Mouse (Mus musculus) heart, adult 18-20 months (tissue): ENCODE data around the gene Pwwp2b. TPM values are rescaled to one million over a fixed set of nuclear protein-coding genes. Genes with fewer than 3 reads are reported as not detected.

Source experiments
- DNase-seq, 2 experiments: peaks; one replicate each; pipeline ENCODE4 v3.0.0; 2021 to 2022; ENCODE audit warnings: mixed read lengths in 1 of 2
- long read RNA-seq, 2 experiments: library from polyadenylated mRNA; stranded (forward); transcript quantifications; one replicate each; pipeline ENCODE4 v2.0.0; 2021
- total RNA-seq, 2 experiments: library from RNA; stranded (reverse); gene quantifications; 2 replicates each; pipeline ENCODE4 v1.2.3; 2021

The Pwwp2b gene
- total RNA-seq = 10 to 100 TPM in 1 of 2 experiments, 1 to 10 TPM in 1; 8.8 to 11.3 TPM
- long read RNA-seq, experiment 1, transcript Pwwp2b-202 (3 exons, 2,543 nt) = major isoform, 11 of 22 reads
- long read RNA-seq, experiment 1, transcript Pwwp2b-201 (3 exons, 3,057 nt) = minor isoform, 10 of 22 reads
- long read RNA-seq, experiment 1, partial matches to known transcripts = 1 of 22 reads
- long read RNA-seq, experiment 1, other reads (novel, unspliced or antisense) = 0 of 22 reads
- long read RNA-seq, experiment 2, partial matches to known transcripts = 3 of 5 reads
- long read RNA-seq, experiment 2, other reads (novel, unspliced or antisense) = 0 of 5 reads

DNA sequence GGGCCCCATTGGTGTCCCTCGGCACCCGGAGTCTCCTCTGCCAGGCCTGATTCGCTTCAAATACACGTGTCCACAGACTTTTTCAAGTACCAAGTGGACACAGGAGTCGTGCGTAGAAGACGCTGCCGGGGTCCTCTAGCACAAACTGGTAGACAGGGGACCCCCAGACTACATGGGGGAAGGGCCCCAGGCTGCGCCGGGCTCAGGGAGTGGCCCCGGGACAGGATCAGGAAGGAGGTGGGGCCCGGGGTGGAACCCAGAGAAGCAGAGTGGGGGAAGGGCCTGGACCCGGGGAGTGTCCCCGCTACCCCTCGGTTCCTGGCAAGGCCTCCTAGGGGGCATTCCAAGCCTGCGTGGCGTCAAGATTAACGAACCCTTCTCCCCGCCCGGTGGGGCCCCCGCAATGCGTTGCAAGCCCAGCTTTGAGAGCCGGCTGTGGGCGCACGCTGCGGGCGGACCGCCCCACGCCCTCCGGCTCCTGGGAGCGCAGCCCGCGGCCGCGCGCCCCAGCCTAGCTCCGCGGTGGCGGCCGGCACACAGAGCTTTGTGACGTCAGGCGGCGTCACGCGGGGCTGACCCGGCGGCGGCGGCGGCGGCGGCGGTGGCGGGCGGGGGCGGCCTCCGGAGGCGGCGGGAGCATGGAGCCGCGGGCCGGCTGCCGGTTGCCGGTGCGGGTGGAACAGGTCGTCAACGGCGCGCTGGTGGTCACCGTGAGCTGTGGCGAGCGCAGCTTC, at the start of gene Pwwp2b:
Pwwp2b (plus strand) TSS at position 602 of the 734 bp plus-strand sequence.
- peak; percentile 91 for DNase-seq

DNA sequence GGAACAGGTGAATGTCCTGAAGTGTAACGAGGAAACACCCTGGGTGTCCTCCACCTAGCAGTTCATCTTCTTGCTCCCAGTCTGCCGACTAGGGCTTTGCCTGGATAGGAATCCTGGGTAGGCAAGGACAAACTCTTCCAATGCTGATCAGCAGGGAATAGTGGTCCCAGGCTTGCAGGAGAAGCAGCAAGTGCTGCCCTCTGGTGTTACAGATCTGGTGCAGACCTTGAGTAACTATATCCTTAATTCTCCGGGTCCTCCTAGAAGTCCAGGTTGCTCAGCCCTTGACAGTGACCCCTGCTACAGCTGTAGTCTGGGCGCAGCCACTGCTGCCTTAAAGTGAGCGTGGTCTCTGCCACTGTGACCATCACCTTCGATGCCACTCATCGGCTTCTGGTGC, 48.2 kb upstream of the Pwwp2b start:
- DNase-seq = peak; percentile 54 to 74

DNA sequence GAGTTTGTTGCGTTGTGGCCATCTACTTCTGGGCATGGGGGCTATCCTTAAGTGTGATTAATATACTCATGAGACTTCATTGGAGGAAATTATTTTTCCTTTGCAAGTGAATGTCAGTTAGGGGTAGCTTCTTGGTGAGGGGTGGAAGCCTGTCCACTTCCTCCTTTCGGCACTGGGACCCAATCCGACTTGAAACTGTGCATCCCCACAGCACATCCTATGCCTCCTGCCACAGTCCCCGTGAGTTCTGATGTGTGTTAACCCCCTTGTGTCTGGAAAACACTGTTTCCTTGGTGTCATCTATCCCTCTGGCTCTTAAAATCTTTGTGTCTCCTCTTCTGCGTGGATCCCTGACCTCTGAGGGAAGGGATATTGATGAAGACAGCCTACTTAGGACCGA, 47.1 kb upstream of the Pwwp2b start:
- DNase-seq = no peak

DNA sequence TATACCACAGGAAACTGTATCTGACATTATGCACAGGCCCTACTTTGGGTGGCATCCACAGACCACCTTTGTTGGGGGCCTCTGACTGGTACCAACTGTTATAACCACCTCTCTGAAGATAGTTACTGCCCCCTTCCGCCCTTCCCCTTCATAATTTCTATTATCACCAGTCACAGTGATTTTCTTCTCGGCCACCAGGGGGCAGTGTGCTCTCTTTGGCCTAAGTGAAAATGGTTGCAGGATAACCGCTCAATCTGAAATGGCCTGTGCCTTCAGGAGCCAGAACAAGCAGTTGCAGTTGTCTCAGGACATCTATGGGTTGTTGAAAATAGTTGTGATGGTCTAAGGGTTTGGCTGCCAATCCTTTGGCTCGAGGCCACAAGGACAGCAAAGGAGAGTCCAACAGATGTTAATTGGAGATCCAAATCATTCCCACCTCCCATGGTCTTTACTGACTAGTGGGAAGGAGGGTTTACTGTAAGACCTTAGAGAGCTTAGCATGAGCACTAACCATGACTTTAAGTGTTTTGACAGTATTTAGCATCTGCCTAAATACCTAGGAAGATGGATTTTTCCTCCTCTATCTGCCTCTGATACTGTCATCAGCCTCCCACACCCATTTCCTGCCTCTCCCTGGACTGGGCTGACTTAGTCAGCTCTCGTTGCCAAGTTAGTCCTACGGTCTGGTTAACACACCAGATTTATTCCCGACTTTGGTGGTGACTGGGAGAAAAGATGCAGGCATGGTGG, 40.1 kb upstream of the Pwwp2b start:
- DNase-seq = peak; percentile 53 to 61

DNA sequence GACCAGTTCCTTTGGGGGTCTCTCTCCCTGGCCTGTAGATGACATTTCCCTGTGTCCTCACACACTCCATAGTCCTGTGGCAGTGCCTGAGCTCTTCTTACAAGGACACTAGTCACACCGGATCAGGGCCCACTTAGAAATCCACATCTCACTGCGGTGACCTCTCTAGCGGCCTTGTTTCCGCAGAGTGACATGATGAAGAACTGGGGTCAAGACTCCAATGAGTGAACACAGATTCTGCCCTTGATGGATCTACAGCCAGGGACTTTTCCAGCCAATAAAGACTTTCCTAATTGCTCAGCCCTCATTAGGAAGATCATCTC, 39.5 kb upstream of the Pwwp2b start:
- DNase-seq = no peak

DNA sequence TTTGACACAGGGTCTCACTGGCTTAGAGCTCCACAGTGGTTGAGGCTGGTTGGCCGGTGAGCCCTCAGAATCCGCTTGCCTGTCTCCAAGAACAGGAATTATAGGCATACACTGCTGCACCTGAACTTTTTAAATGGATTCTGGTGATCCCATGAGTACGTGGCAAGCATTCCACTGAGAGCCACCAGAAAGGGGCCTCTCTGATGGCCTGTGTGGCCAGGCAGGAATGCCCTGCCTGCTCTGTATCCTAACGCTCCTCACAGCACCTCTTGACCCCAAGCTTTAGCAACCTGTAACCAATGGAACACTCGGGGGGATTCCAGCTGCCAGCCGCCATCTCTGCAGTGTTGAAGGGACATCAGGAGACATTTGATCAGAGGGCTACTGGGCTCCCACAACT, 36.5 kb upstream of the Pwwp2b start:
- DNase-seq = no peak

DNA sequence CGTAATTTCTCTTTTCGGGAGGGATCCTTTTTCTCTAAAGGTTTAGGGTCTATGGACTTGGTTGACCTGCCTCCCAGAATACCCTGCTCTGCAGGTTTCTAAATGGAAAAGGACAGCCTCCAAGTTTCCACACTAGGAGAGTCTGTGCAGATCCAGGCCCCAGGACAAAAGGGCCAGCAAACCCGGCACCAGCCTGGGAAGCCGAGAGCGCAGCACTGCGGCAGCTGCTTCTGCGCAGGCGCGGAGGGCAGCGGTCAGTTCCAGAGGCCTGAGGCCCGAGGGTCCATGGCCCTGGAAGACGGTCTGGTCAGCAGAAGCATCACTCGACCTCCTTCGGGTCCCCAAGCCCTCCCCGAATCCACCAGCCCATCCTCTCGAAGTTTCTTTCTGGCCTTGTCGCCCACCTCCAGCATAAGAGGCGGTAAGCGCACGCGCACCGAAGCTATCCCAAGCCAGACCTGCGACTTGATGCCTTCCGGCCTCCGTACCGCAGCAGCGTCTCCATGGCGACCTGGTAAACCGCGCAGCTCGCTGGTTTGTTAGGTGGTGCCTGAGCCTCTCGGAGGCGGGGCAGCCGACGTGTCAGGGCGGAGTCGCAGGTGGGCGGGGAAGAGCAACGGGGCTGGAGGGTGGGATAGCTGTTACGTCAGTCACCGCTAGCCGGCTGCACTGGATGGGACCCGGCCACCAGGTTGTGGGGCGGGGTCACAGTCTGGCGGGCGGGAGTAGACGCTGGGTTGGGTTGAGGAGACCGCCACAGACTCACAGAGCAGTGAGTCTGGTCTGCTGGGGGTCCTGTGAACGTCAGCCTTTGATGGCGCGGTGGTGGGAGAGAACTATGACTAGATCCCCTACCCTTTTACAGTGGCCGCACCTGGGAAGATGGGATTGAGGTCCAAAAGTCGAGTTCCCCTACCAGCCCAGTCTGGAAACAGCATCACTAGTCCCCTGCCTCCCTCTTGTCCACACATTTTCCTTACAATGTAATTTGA, 35.2 kb upstream of the Pwwp2b start, which contains the start of the genes Lrrc27 and Stk32c:
Lrrc27 (plus strand) TSS at position 235 of the 992 bp plus-strand sequence.
Stk32c (minus strand) TSS at position 554 of the 992 bp plus-strand sequence.
- peak; percentile 99 for DNase-seq

DNA sequence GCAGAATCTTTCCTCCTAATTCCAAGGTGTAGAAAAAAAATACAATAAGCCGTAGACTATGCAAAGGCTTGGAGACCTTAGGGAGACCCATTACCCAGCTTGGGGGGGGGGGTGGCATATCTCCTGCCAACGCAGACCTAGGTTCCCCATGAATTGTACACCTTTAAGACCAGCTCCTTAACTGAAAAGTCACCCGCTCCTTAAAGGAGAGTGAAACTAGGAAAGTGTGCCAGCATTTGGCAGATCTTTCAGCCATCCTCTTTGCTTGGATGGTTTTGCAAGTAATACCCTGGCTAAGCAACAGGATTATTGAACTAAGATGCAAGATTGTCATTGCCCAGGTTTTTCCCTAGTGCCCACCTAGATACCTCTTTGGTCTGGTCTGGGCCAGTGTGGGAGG, 34.5 kb upstream of the Pwwp2b start:
- DNase-seq = no peak

DNA sequence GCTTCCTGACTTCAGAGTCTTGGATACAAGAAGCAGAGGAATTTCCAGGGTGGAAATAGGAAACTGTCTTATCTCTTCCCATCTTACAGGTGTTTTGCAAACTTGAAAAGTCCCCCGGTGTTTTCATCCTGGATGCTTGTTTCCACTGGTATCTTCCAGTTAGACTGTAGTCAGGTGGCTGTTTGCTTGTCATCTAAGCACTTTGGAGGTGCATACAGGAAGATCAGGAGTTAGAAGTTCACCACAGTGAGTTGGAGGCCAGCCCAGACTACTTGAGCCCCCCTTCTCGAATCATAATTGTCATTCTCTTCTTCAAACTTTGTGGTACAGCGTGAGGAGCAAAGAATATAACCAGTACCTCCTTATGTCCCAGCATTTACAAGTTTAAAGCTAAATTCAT, 34.1 kb upstream of the Pwwp2b start:
- no peak for DNase-seq

DNA sequence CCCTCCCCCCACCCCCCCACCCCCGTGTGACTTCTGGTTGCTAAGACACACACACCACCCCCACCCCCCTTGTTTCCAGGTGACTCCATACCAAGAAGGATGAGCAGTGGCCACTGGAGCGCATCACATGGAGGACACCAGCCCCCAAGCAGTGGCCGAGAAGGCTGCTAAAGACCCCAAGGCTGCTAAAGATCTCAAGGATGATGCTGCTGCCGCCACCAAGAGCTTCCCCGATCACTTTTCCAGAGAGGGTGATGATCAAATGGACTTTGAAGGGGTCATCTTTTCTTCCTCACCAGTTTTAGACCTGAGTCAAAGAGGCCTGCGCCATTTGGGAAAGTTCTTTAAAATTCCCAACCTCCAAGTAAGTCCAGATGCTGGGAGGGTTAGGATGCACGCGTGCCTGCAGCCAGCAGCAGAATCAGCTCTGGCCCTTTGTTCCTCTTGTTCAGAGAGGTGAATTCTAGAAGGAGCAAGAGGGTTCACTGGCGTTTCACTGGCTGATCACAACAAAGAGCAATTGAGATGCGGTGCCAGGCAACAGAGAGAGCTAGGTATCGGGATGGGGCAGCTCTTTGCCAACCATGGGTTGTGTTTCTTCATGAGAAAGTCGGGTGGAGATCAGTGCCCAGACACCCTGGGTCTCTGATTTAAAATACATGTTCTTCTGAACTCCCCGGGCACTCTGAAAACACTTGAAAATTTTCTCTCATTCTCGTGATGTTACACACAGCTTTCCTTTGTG, 33.5 kb upstream of the Pwwp2b start:
- no peak for DNase-seq

DNA sequence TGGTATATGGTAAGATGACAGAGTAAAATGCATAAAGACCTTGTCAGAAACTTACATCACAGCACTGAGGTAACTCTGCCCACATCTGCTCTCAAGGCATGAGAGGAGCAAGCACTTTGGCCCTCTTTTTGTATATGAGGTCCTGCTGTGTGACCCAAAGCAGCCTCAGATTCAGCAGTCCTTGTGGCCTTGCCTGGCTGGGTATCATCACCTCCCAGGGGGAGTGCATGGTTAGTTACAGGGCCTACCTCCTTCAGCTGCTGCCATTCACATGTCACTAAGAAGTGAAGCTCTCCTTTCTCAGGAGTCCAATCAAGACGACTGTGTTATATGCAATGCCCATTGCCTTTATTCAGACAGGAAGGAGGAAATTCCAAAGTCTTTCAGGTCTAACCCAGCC, 32.8 kb upstream of the Pwwp2b start:
- DNase-seq = no peak

DNA sequence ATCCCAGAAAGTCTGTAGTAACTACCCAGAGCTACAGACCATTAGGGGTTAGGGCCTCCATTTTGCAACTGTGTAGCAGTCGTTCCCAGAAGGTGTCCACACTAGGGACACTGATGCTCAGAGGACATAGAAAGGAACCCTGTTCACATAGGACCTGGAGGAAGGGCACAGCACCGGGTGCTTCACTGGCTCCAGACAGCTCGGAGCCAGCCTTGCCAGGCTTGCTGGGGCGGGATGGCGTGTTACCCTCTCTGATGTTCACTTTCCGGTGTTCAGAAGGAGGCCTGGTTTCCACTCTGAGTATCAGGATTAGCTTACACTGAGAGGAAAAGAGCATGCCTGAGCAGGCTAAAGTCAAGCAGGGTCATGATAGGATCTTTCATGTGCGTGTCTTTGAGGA, 32.3 kb upstream of the Pwwp2b start:
- no peak for DNase-seq

DNA sequence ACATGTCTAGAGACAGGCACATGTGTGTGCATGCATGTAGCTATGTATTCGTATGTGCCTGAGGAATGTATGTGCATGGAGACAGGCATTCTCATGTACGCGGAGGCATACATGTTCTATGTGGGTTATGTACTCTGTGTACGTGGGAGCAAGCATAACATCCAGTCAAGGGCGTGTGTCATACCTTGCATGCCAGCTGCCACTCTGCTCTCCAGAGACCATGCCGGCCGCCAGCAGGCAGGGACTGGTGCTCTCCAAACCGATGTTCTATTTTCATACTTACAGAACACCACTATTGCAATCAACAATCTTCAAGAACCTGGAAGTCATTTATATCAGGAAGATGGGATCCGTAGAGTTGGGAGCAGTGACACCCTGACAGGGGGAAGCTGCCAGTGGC, 31.8 kb upstream of the Pwwp2b start:
- peak; percentile 25 to 44 for DNase-seq

DNA sequence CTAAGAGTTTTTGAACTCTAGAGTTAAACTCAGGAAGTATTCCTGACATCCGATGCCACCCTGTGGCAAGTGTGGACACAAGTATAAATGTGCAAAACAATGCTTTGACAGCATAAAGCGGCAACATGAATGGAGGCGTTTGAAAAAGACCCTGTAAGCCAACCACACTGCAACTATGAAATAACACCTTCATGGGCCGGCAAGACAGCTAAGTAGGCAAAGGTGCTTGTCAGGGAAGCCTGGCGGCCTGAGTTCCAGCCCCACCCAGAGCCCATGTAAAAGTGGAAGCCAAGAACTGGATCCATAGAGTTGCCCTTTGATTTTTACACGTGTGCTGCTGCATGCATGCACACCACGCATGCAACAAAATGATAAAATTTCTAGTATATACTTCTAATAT, 31.2 kb upstream of the Pwwp2b start:
- DNase-seq = no peak

DNA sequence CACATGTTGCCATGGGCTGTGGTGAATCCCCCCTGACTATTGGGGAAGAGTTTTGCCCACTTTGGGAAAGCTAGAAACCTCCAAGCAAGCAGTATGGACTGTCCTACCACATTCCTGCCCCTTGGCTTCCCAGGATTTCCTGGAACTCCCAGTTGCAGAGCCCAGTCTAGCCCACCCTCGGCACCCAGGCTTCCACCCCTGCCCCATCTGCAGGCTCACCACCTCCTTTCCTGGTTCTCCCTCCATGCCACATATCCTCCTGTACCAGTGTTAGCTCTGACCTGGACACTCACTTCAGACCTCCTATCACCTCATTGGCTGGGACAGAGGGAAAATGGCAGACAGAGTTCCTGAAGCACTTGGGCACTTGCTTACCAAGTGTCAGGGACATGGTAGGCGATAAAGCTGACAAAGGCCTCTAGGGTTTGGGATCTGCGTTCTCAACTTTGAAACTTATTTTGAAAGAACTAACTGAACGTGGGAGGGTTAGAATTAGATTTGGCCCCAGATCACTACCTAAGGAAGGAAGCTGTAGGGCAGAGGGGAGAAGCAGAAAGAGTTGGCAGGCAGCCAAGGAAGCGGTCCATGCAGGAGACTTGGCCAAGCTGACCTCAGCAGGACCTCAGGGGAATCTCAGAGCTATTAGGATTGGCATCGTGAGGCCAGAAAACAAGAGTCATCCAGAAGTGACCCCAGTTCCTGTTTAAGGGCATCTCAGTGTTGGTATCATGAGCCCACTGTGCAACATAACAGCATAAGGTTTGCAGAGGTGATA, 29.5 kb upstream of the Pwwp2b start:
- peak; percentile 60 to 69 for DNase-seq

DNA sequence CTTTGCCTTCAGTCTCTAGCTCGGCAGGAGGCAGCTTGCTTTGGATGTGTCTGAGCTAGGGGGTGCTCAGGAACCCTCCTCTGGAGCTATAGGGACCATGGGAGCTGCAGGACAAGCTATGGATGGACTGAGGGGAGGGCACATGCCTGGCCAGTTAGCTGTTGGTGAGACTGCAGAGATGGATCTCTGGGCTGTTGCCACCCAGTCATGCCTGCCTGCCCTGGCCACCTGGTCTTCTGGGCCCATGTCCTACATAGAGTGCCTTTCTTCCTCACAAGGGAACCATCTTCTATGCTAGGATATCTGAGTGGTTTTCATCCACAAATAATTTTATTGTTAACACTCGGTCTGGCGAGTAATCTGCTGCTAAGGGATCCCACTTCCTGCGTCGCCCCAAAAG, 28.8 kb upstream of the Pwwp2b start:
- no peak for DNase-seq

DNA sequence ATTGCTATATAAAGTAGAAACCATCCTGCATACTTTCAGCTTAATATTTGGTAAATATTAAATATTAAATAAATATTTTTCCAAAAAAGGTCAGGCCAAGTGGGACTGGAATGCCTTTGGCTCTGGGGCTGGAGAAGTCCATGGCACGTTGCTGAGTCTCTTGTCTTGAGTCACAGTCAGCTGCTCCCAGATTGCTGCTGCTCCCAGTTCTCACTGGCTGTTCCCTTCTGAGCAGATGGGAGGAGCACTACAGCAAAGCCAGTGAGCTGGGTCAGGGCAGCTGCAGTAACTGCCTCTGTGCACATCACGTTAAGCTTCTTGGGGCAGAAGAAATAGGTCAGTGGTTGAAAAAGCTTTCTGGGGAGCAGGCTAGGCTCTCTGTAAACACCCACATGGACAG, 28.0 kb upstream of the Pwwp2b start:
- peak; percentile 56 to 76 for DNase-seq

DNA sequence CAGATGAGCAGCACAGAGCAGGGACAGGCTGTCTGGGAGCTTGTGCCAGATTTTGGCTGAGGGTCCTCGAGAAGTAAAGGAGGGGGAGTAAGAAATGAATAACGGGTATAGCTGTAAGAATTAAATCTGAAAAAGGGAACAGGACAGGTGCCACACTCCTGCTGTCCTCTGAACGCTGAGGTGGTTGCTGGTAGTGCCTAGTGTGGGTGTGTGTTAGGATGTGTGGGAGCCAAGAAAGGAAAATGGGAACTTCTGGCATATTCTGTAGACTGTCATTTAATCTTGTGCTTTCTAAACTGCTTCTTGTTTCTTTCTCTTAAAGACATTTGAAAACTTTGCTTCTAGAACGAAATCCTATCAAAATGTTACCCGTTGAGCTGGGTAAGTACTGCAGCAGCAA, 27.2 kb upstream of the Pwwp2b start:
- DNase-seq = no peak

DNA sequence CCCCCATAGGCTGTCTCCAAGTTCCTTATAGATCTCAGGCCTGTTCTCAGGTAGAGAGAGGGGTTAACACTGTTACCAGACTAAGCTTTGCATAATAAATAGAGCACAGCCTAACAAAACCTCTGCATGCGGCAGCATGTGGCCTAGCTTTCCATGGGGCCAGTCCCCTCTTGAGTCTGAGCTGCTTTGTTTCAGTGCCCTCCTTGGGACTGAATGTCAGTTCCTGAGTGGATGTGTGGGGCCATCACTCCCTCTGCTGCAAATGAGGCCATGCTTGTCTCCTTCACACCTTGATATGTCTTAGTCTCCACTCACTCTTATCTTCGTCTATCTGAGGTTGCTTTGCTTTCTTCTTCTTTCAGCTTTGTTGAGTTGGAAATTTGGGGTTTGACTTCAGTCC, 26.4 kb upstream of the Pwwp2b start:
- no peak for DNase-seq

DNA sequence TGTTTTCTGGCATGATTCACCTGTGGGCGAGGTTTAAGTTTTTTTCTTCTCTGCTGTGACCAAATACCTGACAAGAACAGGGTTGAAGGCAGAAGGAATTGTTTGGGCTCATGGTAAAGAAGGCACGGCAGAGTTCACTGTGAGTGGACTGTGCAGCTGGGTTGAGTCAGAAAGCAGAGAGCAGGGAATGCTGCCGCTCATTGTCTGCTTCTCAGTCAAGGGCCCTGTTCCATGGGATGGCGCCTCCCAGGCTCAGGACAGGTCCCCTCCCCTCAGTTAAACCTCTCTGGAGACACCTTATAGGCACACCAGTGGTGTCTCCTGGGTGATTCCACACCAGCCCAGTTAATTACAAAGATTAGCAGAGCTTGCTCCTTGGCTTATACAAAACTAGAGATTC, 25.9 kb upstream of the Pwwp2b start:
- DNase-seq = no peak
